Mouse (Mus musculus): Measurements from ENCODE around the gene 4933434E20Rik.
A peak's percentile ranks its signal among the peaks of the same experiment; 100 is the strongest.

Gene 4933434E20Rik

GRCm38 (mm10) chr3:90051441-90052350, at the start of gene 4933434E20Rik:
4933434E20Rik (plus strand) TSS chr3:90051636.
- peak; percentile 15 for DNase-seq (ENCODE audit: low spot score)

- no peak for DNase-seq (ENCODE audit: low spot score)
Measured at GRCm38 (mm10) chr3:90004091-90004796, 47.2 kb upstream of the 4933434E20Rik start.

- DNase-seq (ENCODE audit: low spot score): no peak
Measured at GRCm38 (mm10) chr3:90010291-90010690, 41.1 kb upstream of the 4933434E20Rik start.

GRCm38 (mm10) chr3:90016626-90017025, 34.8 kb upstream of the 4933434E20Rik start:
- no peak for DNase-seq (ENCODE audit: low spot score)

GRCm38 (mm10) chr3:90034653-90035052, 16.8 kb upstream of the 4933434E20Rik start:
- DNase-seq (ENCODE audit: low spot score): no peak

GRCm38 (mm10) chr3:90036263-90036662, 15.2 kb upstream of the 4933434E20Rik start:
- no peak for DNase-seq (ENCODE audit: low spot score)

GRCm38 (mm10) chr3:90049691-90050090, 1.7 kb upstream of the 4933434E20Rik start:
- DNase-seq (ENCODE audit: low spot score): no peak

GRCm38 (mm10) chr3:90052351-90053241, 1.2 kb downstream of the 4933434E20Rik start, which contains the start of gene Ubap2l:
Ubap2l (minus strand) TSS chr3:90052628.
- DNase-seq (ENCODE audit: low spot score): peak; percentile 80

- DNase-seq (ENCODE audit: low spot score): no peak
Measured at GRCm38 (mm10) chr3:90061549-90061948, 10.1 kb downstream of the 4933434E20Rik start.

GRCm38 (mm10) chr3:90062539-90062938, 11.1 kb downstream of the 4933434E20Rik start:
- DNase-seq (ENCODE audit: low spot score): no peak

GRCm38 (mm10) chr3:90064383-90064782, 12.9 kb downstream of the 4933434E20Rik start:
- DNase-seq (ENCODE audit: low spot score): no peak

GRCm38 (mm10) chr3:90065553-90065952, 14.1 kb downstream of the 4933434E20Rik start:
- DNase-seq (ENCODE audit: low spot score): no peak

- DNase-seq (ENCODE audit: low spot score): no peak
Measured at GRCm38 (mm10) chr3:90067851-90068250, 16.4 kb downstream of the 4933434E20Rik start.

GRCm38 (mm10) chr3:90069688-90070087, 18.3 kb downstream of the 4933434E20Rik start:
- DNase-seq (ENCODE audit: low spot score): no peak

GRCm38 (mm10) chr3:90072294-90072693, 20.9 kb downstream of the 4933434E20Rik start, which contains the start of gene Tpm3:
Tpm3 (plus strand) TSS chr3:90072649.
- no peak for DNase-seq (ENCODE audit: low spot score)

- DNase-seq (ENCODE audit: low spot score): peak; percentile 42
Measured at GRCm38 (mm10) chr3:90076921-90077716, 25.7 kb downstream of the 4933434E20Rik start.

GRCm38 (mm10) chr3:90078224-90078623, 26.8 kb downstream of the 4933434E20Rik start:
- no peak for DNase-seq (ENCODE audit: low spot score)

- DNase-seq (ENCODE audit: low spot score): peak; percentile 65
Measured at GRCm38 (mm10) chr3:90079133-90079762, 27.8 kb downstream of the 4933434E20Rik start.

- DNase-seq (ENCODE audit: low spot score): peak; percentile 26
Measured at GRCm38 (mm10) chr3:90079763-90080497, 28.5 kb downstream of the 4933434E20Rik start.

- no peak for DNase-seq (ENCODE audit: low spot score)
Measured at GRCm38 (mm10) chr3:90080498-90080863, 29.0 kb downstream of the 4933434E20Rik start.
